Mouse (Mus musculus): ENCODE data around the gene C1qa. TPM values are rescaled to one million over a fixed set of nuclear protein-coding genes. Genes with fewer than 3 reads are reported as not detected.

The C1qa gene
- polyA plus RNA-seq, 1 experiment, result 43.7 TPM

- Histone ChIP-seq H3K27ac (ENCODE audit: insufficient read depth, low read depth, low read length) (no peak overlapping the region), H3K36me3 (ENCODE audit: control insufficient read depth, insufficient read depth, low read length) (no peaks in the 10 kb centered on the region), H3K27me3 (replicated peaks; ENCODE audit: control insufficient read depth, insufficient read depth, low read length) (no peaks in the 10 kb centered on the region), H3K4me1 (ENCODE audit: control insufficient read depth, insufficient read depth, low read length) (no peaks in the 10 kb centered on the region), H3K4me3 (ENCODE audit: insufficient read depth, low read depth, low read length) (no peak overlapping the region)
- 45% methylated on average over 9 of the region's 9 CpGs for WGBS
- TF ChIP-seq CTCF (conservative IDR thresholded peaks at IDR 0.05; ENCODE audit: insufficient read depth, insufficient read length, low read depth, low read length) (no peak), POLR2A (IDR thresholded peaks at IDR 0.05; ENCODE audit: low read depth, low read length) (no peak)
- no peak for DNase-seq
Measured at GRCm38 (mm10) chr4:136863517-136863916, 35.1 kb downstream of the C1qa start.

GRCm38 (mm10) chr4:136862411-136862810, 36.2 kb downstream of the C1qa start:
- H3K4me1 ChIP-seq (ENCODE audit: control insufficient read depth, insufficient read depth, low read length), result no peaks in the 10 kb centered on the region
- WGBS, result 87% methylated on average over 2 of the region's 2 CpGs
- no peak overlapping the region for H3K4me3 ChIP-seq (ENCODE audit: insufficient read depth, low read depth, low read length)

GRCm38 (mm10) chr4:136861806-136862205, 36.8 kb downstream of the C1qa start:
- no peaks in the 10 kb centered on the region for H3K4me1 ChIP-seq (ENCODE audit: control insufficient read depth, insufficient read depth, low read length)
- no peak for DNase-seq
- no peak overlapping the region for H3K27ac ChIP-seq (ENCODE audit: insufficient read depth, low read depth, low read length)
- H3K4me3 ChIP-seq (ENCODE audit: insufficient read depth, low read depth, low read length), result no peak overlapping the region
- 29% methylated on average over 17 of the region's 17 CpGs for WGBS
- no peaks in the 10 kb centered on the region for H3K36me3 ChIP-seq (ENCODE audit: control insufficient read depth, insufficient read depth, low read length)
- no peak for TF ChIP-seq POLR2A (IDR thresholded peaks at IDR 0.05; ENCODE audit: low read depth, low read length)
- no peak for TF ChIP-seq CTCF (conservative IDR thresholded peaks at IDR 0.05; ENCODE audit: insufficient read depth, insufficient read length, low read depth, low read length)
- no peaks in the 10 kb centered on the region for H3K27me3 ChIP-seq (replicated peaks; ENCODE audit: control insufficient read depth, insufficient read depth, low read length)

More at GRCm38 (mm10) chr4:136862411-136862810, 36.2 kb downstream of the C1qa start:
- Histone ChIP-seq H3K27ac (ENCODE audit: insufficient read depth, low read depth, low read length) (no peak overlapping the region), H3K27me3 (replicated peaks; ENCODE audit: control insufficient read depth, insufficient read depth, low read length) (no peaks in the 10 kb centered on the region), H3K36me3 (ENCODE audit: control insufficient read depth, insufficient read depth, low read length) (no peaks in the 10 kb centered on the region)
- TF ChIP-seq POLR2A (IDR thresholded peaks at IDR 0.05; ENCODE audit: low read depth, low read length), result no peak
- no peak for DNase-seq

DNA sequence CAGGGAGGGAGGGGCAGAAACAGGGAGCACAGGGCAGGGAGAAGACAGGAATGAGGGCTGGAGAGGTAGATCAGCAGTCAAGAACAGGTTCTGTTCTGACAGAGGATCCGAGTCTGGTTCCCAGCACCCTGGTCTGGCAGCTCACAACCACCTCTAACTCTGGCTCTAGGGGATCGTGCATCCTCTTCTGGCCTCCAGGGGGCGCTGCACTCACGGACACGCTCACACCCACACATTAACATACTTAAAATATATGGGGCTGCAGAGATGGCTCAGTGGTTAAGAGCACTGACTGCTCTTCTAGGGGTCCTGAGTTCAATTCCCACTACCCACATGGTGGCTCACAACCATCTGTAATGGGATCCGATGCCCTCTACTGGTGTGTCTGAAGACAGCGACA, 38.6 kb downstream of the C1qa start:
- Histone ChIP-seq H3K4me1 (ENCODE audit: control insufficient read depth, insufficient read depth, low read length) (no peaks in the 10 kb centered on the region), H3K27me3 (replicated peaks; ENCODE audit: control insufficient read depth, insufficient read depth, low read length) (no peaks in the 10 kb centered on the region), H3K36me3 (ENCODE audit: control insufficient read depth, insufficient read depth, low read length) (no peaks in the 10 kb centered on the region), H3K4me3 (ENCODE audit: insufficient read depth, low read depth, low read length) (no peak overlapping the region), H3K27ac (ENCODE audit: insufficient read depth, low read depth, low read length) (no peak overlapping the region)
- TF ChIP-seq POLR2A (IDR thresholded peaks at IDR 0.05; ENCODE audit: low read depth, low read length), result no peak
- no peak for TF ChIP-seq CTCF (conservative IDR thresholded peaks at IDR 0.05; ENCODE audit: insufficient read depth, insufficient read length, low read depth, low read length)
- WGBS, result 91% methylated on average over 7 of the region's 7 CpGs
- DNase-seq, result no peak

DNA sequence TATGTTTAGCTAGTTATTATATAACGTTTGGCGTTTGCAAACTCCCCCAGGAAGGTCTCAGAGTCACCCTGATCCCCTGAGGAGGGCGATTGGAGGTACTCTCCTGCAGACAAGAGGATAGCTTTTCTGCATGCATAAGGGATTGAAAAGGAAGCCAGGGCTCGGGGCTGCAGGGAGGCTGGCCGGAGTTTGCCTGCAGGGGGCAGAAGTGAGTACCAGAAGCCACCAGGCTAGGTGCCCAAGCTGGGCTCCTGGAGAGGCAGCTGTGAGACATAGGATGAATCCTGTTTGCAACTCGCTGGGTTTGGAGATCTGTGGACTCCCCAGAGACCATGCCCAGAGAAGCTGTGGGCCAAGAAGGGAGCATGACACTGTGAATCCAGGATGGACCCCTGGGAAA, 43.5 kb downstream of the C1qa start:
- Histone ChIP-seq H3K36me3 (ENCODE audit: control insufficient read depth, insufficient read depth, low read length) (no peaks in the 10 kb centered on the region), H3K27me3 (replicated peaks; ENCODE audit: control insufficient read depth, insufficient read depth, low read length) (no peaks in the 10 kb centered on the region), H3K4me3 (ENCODE audit: insufficient read depth, low read depth, low read length) (no peak overlapping the region), H3K4me1 (ENCODE audit: control insufficient read depth, insufficient read depth, low read length) (no peaks in the 10 kb centered on the region), H3K27ac (ENCODE audit: insufficient read depth, low read depth, low read length) (no peak overlapping the region)
- WGBS, result 35% methylated on average over 6 of the region's 6 CpGs
- TF ChIP-seq CTCF (conservative IDR thresholded peaks at IDR 0.05; ENCODE audit: insufficient read depth, insufficient read length, low read depth, low read length) (no peak), POLR2A (IDR thresholded peaks at IDR 0.05; ENCODE audit: low read depth, low read length) (no peak)
- DNase-seq, result no peak

DNA sequence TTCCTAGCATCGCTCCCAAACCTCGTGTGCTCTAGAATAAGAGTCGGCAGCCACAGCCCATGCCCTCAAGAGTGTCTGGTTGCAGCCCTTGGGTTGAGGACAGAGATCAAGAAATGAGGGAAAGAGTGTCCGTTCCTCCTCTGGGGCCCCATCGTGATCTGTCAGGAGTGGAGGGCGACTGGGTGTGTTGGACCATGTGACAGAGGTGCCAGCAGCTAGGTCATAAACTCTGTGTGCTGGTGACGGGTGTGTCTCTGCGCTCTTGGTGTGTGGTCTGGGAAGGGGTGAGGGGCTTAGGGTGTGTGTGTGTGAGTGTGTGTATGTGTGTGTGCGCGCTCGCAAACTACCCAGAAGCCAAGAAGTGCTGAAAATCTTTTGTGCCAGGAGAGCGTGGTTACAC, 45.6 kb downstream of the C1qa start:
- no peak for TF ChIP-seq POLR2A (IDR thresholded peaks at IDR 0.05; ENCODE audit: low read depth, low read length)
- no peak for TF ChIP-seq CTCF (conservative IDR thresholded peaks at IDR 0.05; ENCODE audit: insufficient read depth, insufficient read length, low read depth, low read length)

GRCm38 (mm10) chr4:136852119-136852518, 46.5 kb downstream of the C1qa start:
- Histone ChIP-seq H3K4me1 (ENCODE audit: control insufficient read depth, insufficient read depth, low read length) (no peaks in the 10 kb centered on the region), H3K27ac (ENCODE audit: insufficient read depth, low read depth, low read length) (no peak overlapping the region), H3K27me3 (replicated peaks; ENCODE audit: control insufficient read depth, insufficient read depth, low read length) (no peaks in the 10 kb centered on the region), H3K4me3 (ENCODE audit: insufficient read depth, low read depth, low read length) (no peak overlapping the region), H3K36me3 (ENCODE audit: control insufficient read depth, insufficient read depth, low read length) (no peaks in the 10 kb centered on the region)
- TF ChIP-seq CTCF (conservative IDR thresholded peaks at IDR 0.05; ENCODE audit: insufficient read depth, insufficient read length, low read depth, low read length), result no peak
- TF ChIP-seq POLR2A (IDR thresholded peaks at IDR 0.05; ENCODE audit: low read depth, low read length), result no peak
- DNase-seq, result no peak
- 73% methylated on average over 5 of the region's 5 CpGs for WGBS

More for the DNA sequence above, 45.6 kb downstream of the C1qa start:
- Histone ChIP-seq H3K4me3 (ENCODE audit: insufficient read depth, low read depth, low read length) (no peak overlapping the region), H3K36me3 (ENCODE audit: control insufficient read depth, insufficient read depth, low read length) (no peaks in the 10 kb centered on the region), H3K4me1 (ENCODE audit: control insufficient read depth, insufficient read depth, low read length) (no peaks in the 10 kb centered on the region), H3K27ac (ENCODE audit: insufficient read depth, low read depth, low read length) (no peak overlapping the region), H3K27me3 (replicated peaks; ENCODE audit: control insufficient read depth, insufficient read depth, low read length) (no peaks in the 10 kb centered on the region)
- no peak for DNase-seq
- WGBS, result 62% methylated on average over 12 of the region's 12 CpGs

- Histone ChIP-seq H3K36me3 (ENCODE audit: control insufficient read depth, insufficient read depth, low read length) (no peaks in the 10 kb centered on the region), H3K4me3 (ENCODE audit: insufficient read depth, low read depth, low read length) (no peak overlapping the region), H3K4me1 (ENCODE audit: control insufficient read depth, insufficient read depth, low read length) (no peaks in the 10 kb centered on the region), H3K27ac (ENCODE audit: insufficient read depth, low read depth, low read length) (no peak overlapping the region), H3K27me3 (replicated peaks; ENCODE audit: control insufficient read depth, insufficient read depth, low read length) (no peaks in the 10 kb centered on the region)
- TF ChIP-seq CTCF (conservative IDR thresholded peaks at IDR 0.05; ENCODE audit: insufficient read depth, insufficient read length, low read depth, low read length) (no peak), POLR2A (IDR thresholded peaks at IDR 0.05; ENCODE audit: low read depth, low read length) (no peak)
- WGBS, result 64% methylated on average over 4 of the region's 4 CpGs
- DNase-seq, result no peak
Measured at GRCm38 (mm10) chr4:136848565-136848964, 50.0 kb downstream of the C1qa start.

All from kidney, adult 2 months (tissue).